Mouse (Mus musculus): ENCODE data around the gene Gp9.

GRCm38 (mm10) chr6:87786621-87787020, 8.7 kb downstream of the Gp9 start:
- no peak for TF ChIP-seq CTCF (IDR thresholded peaks at IDR 0.05; ENCODE audit: borderline replicate concordance, control insufficient read depth, extremely low read depth, insufficient read depth, low read length, poor library complexity)
- no peak for TF ChIP-seq POLR2A (IDR thresholded peaks at IDR 0.05; ENCODE audit: control insufficient read depth, extremely low read depth, insufficient read depth, low read length, poor library complexity)

Data from thymus, adult 2 months (tissue).